Mouse (Mus musculus) megakaryocyte, embryonic 14.5 days (primary cell): ENCODE measurements around the gene Cc2d2a. TPM values are rescaled to one million over a fixed set of nuclear protein-coding genes. Genes with fewer than 3 reads are reported as not detected.

Experiments used
- H3K27me3 ChIP-seq: replicated peaks from 2 replicates; pipeline ENCODE3; 2012; ENCODE audit warnings: inconsistent platforms
- H3K36me3 ChIP-seq: replicated peaks from 2 replicates; pipeline ENCODE3; 2012; ENCODE audit warnings: low read length, inconsistent platforms, mixed read lengths
- H3K4me1 ChIP-seq: 2 replicates; pipeline ENCODE4 v1.6.1; 2012; ENCODE audit warnings: inconsistent platforms
- H3K4me3 ChIP-seq: replicated peaks from 2 replicates; pipeline ENCODE3; 2012; ENCODE audit warnings: moderate library complexity, mild to moderate bottlenecking, inconsistent platforms
- H3K9me3 ChIP-seq: 2 replicates; pipeline ENCODE4 v1.6.1; 2012; ENCODE audit warnings: inconsistent platforms
- FLI1 ChIP-seq: IDR thresholded peaks from 2 replicates; pipeline ENCODE4 v1.6.1; 2012; ENCODE audit warnings: low read length, inconsistent platforms, mixed read lengths
- GATA1 ChIP-seq: IDR thresholded peaks from 3 replicates; pipeline ENCODE4 v1.6.1; 2012; ENCODE audit warnings: mixed read lengths, low read length, inconsistent platforms, borderline replicate concordance
- polyA plus RNA-seq: library from polyadenylated mRNA; stranded (reverse); fragments of >175 nt; gene quantifications from 2 replicates; pipeline ENCODE4 v1.2.3, GENCODE M21; 2012; ENCODE audit warnings: low replicate concordance; ENCODE audit not compliant: insufficient read depth

Cc2d2a gene
- polyA plus RNA-seq, 1 experiment = not detected

DNA sequence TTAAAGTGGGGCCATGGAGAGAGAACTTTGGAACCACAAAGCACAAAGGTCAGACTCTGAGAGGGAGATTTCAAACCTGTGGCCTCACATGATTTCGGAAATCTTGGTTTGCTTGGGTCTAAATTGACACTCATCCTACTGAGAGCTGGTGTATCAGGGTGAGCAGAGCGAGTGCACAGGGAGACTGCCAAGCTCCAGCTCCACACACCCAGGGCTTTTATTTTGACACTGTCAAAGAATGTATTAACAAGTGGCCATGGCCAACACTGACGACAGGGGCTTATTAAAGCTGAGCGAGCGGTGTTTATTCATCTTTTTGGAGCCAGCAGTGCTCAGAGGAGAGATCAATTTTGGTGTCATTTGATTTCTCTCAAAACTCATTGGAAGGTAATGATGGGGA is 3.0 kb downstream of the Cc2d2a start:
- no peak overlapping the region for H3K4me3 ChIP-seq
- peaks cover 25% of the 10 kb centered on the region for H3K4me1 ChIP-seq
- no peaks in the 10 kb centered on the region for H3K36me3 ChIP-seq
- H3K9me3 ChIP-seq = no peaks in the 10 kb centered on the region
- no peak for TF ChIP-seq FLI1
- peaks cover 9% of the 10 kb centered on the region for H3K27me3 ChIP-seq

DNA sequence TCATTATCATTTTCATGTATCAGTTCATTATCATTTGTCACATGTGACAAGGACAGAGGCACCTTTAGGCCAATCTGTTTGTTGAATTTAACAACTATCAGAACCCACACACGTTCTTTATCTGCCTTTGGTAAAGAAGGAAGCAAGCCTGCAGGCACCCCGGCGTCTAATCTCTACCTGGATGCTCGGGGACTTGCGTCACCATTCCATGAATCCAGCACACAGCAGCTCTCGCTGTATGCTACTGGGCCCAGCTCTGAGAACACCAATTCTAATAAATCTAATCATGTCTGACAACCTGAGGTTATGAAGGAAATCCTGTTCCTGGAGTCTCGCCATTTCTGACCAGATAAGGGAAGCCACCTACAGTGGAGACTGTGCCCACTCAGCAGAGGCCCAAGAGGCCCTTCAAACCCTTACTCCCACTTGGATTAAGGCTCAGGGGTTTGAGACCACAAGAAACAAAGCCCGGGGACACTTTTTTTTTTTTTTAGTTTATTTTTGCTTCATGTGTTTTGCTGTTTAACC is 7.0 kb downstream of the Cc2d2a start:
- no peak overlapping the region for H3K4me3 ChIP-seq
- no peaks in the 10 kb centered on the region for H3K9me3 ChIP-seq
- no peaks in the 10 kb centered on the region for H3K36me3 ChIP-seq
- peaks cover 9% of the 10 kb centered on the region for H3K27me3 ChIP-seq
- TF ChIP-seq GATA1 (no peak), FLI1 (no peak)
- H3K4me1 ChIP-seq = peaks cover 23% of the 10 kb centered on the region

DNA sequence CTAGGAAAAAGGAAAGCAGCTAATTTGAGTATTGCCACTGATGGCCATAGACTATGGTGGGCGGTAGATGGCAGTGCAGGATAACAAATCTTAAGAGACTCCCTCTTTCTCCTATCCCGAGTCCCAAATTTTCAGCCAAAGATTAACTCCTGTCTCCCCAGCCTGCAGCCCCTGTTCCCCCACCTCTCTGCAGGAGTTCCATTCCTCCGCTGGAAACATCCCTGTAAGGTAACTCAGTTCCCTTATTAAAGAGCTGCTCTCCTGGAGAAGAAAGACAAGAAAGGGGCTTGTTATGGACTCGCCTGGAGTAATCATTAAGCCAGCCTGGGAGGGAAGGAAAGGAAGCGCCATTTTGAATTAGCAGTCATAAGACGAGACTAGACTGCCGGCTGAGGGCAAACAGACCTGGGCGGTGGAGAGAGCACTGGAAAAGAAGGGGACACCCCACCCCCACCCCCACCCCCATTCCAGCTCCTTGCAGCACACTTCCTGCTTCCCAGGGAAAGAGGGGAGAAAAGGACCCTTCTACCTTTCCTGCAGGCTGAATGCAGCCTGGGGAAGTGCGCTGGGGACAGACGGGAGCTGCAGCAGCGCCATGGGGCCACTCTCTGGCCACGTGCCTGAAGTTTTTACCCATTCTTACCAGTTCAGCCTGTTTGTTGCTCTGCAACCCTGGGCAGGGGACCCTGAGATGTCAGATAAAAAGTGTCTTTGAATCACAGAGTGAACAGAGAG is 10.2 kb downstream of the Cc2d2a start:
- TF ChIP-seq FLI1 = no peak
- TF ChIP-seq GATA1 = no peak
- Histone ChIP-seq H3K9me3 (no peaks in the 10 kb centered on the region), H3K4me3 (peak overlapping the region; percentile 84), H3K4me1 (peaks cover 23% of the 10 kb centered on the region), H3K36me3 (no peaks in the 10 kb centered on the region), H3K27me3 (peaks cover 11% of the 10 kb centered on the region)

DNA sequence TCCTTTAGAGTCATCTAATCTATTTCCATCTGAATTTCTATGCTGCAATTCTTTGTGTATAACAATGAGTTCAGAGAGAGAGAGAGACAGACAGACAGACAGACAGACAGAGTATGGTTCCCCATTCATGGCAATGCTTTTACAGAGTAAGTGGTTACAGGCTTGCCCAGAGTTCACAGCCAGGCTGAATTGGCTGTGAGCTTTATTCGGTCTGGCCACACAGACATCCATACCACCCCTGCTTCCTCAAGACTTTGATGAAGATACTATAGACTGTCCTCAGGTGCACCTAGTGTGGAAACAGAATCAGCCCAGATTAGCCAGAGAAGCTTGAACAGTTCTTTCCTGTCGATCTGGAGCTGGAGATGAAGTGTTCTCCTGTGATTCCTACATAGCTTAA is 10.9 kb downstream of the Cc2d2a start:
- H3K4me3 ChIP-seq = no peak overlapping the region
- H3K27me3 ChIP-seq = peaks cover 8% of the 10 kb centered on the region
- TF ChIP-seq FLI1 (no peak), GATA1 (no peak)

DNA sequence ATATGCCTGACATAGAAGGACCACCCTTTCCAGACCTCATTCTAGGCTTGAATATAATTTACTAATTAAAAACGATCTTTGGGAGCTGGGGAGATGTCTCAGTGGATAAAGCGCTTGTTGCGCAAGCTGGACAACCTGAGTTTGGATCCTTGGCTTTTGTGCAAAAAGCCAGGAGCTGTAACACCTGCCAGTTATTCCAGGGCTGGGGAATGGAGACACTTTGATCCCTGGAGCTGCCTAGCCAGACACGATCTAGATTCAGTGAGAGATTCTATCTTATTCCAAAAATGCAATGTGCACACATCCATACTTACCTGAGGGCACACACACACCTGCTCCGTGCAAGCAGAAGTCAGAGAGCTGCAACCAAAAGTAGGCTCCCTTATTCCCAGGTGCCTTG is 23.3 kb downstream of the Cc2d2a start:
- TF ChIP-seq FLI1 (no peak), GATA1 (no peak)
- Histone ChIP-seq H3K36me3 (no peaks in the 10 kb centered on the region), H3K9me3 (no peaks in the 10 kb centered on the region), H3K27me3 (no peaks in the 10 kb centered on the region), H3K4me1 (no peaks in the 10 kb centered on the region), H3K4me3 (no peak overlapping the region)

More for the DNA sequence above, 10.9 kb downstream of the Cc2d2a start:
- H3K36me3 ChIP-seq = no peaks in the 10 kb centered on the region
- H3K4me1 ChIP-seq = peaks cover 23% of the 10 kb centered on the region
- H3K9me3 ChIP-seq = no peaks in the 10 kb centered on the region

DNA sequence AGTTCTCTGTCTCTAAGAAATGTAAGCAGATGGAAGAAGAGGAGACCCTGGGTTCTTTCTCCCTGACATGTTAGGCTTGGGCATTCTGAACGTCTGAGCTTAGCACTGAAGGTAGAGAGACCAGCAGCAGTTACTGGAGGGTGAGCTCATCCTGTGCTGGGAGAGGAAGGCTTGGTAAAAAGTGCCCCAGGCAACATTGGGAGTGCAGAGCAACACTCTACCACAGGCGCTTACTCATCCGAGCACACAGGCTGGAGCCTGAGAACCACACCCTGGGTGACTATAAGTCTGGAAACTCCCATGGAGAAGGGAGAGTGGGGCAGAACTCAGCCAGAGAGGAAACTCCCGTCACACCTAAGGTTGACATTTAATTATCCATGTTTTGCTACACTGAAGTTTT is 30.3 kb downstream of the Cc2d2a start:
- Histone ChIP-seq H3K27me3 (no peaks in the 10 kb centered on the region), H3K36me3 (no peaks in the 10 kb centered on the region), H3K4me1 (no peaks in the 10 kb centered on the region), H3K9me3 (no peaks in the 10 kb centered on the region), H3K4me3 (no peak overlapping the region)
- TF ChIP-seq GATA1 (no peak), FLI1 (no peak)

DNA sequence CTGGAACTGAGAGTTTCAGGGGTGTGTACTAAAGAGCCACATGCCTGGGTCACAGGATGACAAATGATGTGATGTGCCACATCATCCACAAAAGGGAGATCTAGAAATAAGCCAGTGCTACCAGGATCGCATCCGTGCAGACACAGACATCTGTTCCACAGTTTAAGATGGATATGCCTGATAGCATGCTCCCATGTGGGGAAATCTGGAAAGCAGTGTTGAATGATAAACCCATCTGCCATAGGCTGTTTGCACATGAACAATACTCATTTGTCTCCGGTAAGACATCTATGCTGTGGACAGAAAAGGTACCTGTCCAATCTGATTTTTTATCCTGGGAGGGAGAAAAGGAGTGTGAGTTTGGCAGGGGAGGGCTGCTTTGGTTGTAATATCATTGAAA is 35.0 kb downstream of the Cc2d2a start:
- Histone ChIP-seq H3K9me3 (no peaks in the 10 kb centered on the region), H3K36me3 (no peaks in the 10 kb centered on the region), H3K27me3 (no peaks in the 10 kb centered on the region), H3K4me3 (no peak overlapping the region), H3K4me1 (no peaks in the 10 kb centered on the region)
- TF ChIP-seq FLI1 (no peak), GATA1 (no peak)

DNA sequence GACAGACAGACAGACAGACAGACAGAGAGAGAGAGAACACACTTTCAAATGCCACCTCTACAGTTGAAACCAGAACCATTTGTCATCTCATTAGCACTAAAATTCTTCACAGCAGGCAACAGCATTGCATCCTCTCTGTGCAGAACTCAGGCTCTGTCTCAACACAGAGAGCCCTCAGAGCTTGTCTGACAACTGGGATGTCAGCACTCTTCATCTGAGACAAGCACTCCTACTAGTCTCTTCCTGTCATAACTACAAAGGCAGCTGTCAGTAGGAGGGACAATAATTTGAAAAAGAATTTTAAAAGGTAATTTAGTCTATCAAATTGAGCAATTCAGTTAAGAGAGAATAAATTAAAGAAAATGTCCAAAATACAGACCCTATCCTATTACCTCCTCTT is 37.1 kb downstream of the Cc2d2a start:
- no peak overlapping the region for H3K4me3 ChIP-seq
- H3K9me3 ChIP-seq = no peaks in the 10 kb centered on the region
- no peaks in the 10 kb centered on the region for H3K4me1 ChIP-seq
- no peaks in the 10 kb centered on the region for H3K36me3 ChIP-seq
- TF ChIP-seq GATA1 = no peak
- no peak for TF ChIP-seq FLI1
- no peaks in the 10 kb centered on the region for H3K27me3 ChIP-seq

DNA sequence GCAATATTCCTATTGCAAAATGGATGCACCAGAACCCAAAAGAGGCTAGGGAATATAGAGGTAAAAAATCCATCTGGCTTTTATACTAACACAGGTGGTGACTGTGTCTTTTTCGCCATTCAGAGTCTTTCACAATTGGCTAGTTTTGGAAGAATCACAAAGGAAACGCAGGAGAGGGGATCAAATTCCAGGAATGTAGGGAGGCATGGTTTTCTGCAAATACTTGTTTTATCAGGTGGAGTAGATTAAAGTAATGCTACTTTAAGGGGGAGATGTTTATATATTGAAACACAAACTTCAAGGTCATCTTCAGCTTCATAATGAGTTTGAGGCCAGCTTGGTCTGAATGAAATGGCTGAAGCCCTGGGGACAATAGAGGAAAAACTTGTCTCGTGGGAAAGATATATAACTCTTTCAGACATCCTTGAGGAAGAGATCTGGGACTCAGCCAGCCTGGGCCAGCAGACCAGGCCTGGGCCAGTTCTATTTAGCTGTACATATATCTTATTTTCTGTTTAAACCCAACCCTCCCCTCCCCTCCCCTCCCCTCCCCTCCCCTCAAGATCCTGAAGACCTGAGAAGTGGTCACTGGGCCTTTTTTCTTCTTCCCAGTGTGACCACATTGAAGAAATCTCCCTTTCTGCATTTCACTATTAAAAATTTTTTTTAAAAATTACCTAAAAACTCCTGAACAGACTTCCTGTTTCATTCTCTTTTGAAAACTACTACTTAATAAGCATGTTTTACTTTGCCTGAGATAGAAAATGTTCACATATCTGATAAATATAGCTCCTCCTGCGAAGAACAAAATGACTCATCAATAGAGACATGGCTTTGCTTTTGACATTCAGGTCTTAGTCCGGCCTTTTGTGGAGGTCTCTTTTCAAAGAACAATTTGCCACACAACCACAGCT is 59.6 kb downstream of the Cc2d2a start:
- Histone ChIP-seq H3K4me3 (no peak overlapping the region), H3K27me3 (peaks cover 3% of the 10 kb centered on the region), H3K4me1 (no peaks in the 10 kb centered on the region), H3K36me3 (no peaks in the 10 kb centered on the region), H3K9me3 (no peaks in the 10 kb centered on the region)
- no peak for TF ChIP-seq GATA1
- TF ChIP-seq FLI1 = no peak

DNA sequence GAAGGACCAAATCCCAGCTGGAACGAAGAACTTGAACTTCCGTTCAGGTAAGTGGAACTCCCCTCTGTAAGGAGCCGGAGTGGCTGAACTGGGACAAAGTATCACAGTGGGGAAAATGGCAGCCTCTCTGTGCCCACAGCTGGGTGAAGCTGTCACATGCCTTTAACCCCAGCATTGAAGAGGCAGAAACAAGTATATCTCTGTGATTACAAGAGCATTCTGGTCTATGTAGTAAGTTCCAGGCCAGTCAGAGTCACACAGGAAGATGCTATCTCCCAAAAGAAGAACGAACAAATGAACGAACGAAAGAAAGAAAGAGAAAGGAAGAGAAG is 60.3 kb downstream of the Cc2d2a start:
- Histone ChIP-seq H3K4me1 (no peaks in the 10 kb centered on the region), H3K27me3 (peaks cover 3% of the 10 kb centered on the region), H3K4me3 (no peak overlapping the region), H3K9me3 (no peaks in the 10 kb centered on the region), H3K36me3 (no peaks in the 10 kb centered on the region)
- TF ChIP-seq FLI1 (no peak), GATA1 (no peak)
